Mouse (Mus musculus): Measurements from ENCODE around the gene Prr23a1. TPM values are rescaled to one million over a fixed set of nuclear protein-coding genes. Genes with fewer than 3 reads are reported as not detected.

Prr23a1 gene
- 0.11 TPM in 1 of 2 replicates, not detected in the other for polyA plus RNA-seq (2012; rRNA removed)

DNA sequence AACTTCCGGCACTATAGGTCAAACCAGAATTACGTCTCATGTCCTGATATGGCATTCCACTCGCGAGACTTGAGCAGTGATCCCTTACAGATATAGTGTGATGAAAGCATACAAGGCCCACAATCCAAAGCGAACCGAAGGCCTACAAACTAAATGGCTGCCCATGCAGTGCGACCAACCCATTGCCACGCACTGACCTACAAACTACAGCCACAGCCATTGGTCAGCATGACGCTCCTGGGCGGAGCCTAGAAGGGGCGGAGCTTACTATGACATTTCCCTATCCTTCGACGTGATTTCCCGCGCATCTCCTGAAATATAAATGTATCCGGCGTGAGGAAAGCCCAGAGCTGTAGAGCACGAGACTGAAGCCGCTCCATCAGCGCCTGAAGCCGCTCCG lies at the start of gene Prr23a1:
Gene Prr23a1 (plus strand): TSS at position 387 of the 400 bp plus-strand sequence.

DNA sequence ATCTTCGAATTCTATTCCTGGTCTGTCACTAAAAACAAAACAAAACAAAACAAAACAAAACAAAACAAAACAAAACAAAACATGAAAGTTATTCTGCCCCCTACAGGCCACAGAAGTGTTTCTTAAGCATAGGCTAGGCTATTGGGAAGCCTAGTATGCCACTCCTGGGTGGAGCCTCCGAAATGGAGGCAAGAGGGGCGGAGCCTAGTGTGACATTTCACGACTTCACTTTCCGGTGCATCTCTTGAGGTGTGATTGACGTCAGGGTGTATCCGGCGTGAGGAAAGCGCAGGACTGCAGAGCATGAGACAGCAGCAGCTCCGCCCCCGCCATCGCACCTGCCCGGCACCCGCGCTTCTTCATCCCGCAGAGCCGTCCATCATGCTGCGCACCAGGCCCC lies 13.9 kb downstream of the Prr23a1 start, which contains the start of gene Prr23a2:
Gene Prr23a2 (plus strand): TSS at position 285 of the 400 bp plus-strand sequence.

DNA sequence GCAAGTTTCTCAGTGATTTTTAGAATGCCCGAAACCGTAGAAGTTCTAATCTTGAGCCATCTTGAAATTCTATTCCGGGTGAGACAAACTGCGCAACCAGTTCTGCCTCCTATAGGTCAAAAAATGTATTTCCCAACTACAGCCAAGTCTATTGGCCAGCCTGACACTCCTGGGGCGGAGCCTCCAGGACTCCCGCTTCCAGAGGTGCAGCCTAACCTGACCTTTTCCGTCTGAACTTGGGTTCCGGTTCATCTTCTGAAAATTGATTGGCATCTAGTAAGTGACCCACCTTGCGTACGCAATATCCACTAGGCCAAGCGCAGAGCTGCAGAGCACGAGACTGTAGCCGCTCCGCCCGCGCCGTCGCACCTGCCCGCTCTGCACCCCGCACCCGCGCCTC lies 22.3 kb downstream of the Prr23a1 start, which contains the start of gene Prr23a3:
Gene Prr23a3 (plus strand): TSS at position 197 of the 400 bp plus-strand sequence.

Other genes with a start within 250 kb of the Prr23a1 start
- 38.7 and 47.0 TPM in 2 replicates for gene Mrps22, start 240.8 kb upstream of the Prr23a1 start, polyA plus RNA-seq (2012; rRNA removed)
- gene Prr23a2, start 14.0 kb downstream of the Prr23a1 start, polyA plus RNA-seq (2012; rRNA removed): not detected in 2 replicates
- 0.04 TPM in 1 of 2 replicates, not detected in the other for gene Prr23a3, start 22.3 kb downstream of the Prr23a1 start, polyA plus RNA-seq (2012; rRNA removed)
- not detected in 2 replicates for gene 7420426K07Rik, start 60.6 kb downstream of the Prr23a1 start, polyA plus RNA-seq (2012; rRNA removed)
- 0.44 and 0.64 TPM in 2 replicates for gene Foxl2, start 112.8 kb downstream of the Prr23a1 start, polyA plus RNA-seq (2012; rRNA removed)
- gene Faim, start 143.9 kb downstream of the Prr23a1 start, polyA plus RNA-seq (2012; rRNA removed): 38.3 and 39.0 TPM in 2 replicates
- 0.04 TPM in 1 of 2 replicates, not detected in the other for gene Gm1123, start 193.2 kb downstream of the Prr23a1 start, polyA plus RNA-seq (2012; rRNA removed)

Data from central nervous system, embryonic 14 days (tissue).